Mouse (Mus musculus): ENCODE measurements around the gene Prr19. TPM values are rescaled to one million over a fixed set of nuclear protein-coding genes. Genes with fewer than 3 reads are reported as not detected.
A peak's percentile ranks its signal among the peaks of the same experiment; 100 is the strongest.
"Not testable (repeated sequence)": the region's sequence is repeated elsewhere in the genome, so short reads cannot be mapped to it uniquely, and the experiment has no call there.

The Prr19 gene
- polyA plus RNA-seq (2015; fragmentation: Nextera tagmentation; extraction: Ambion mirVana): 0.60 and 0.92 TPM in 2 replicates

- Histone ChIP-seq H3K4me1 (peaks cover 23% of the 10 kb centered on the region), H3K36me3 (peaks cover 1% of the 10 kb centered on the region), H3K9ac (no peak within 1 kb of the TSS), H3K4me3 (no peak within 1 kb of the TSS), H3K27ac (no peak within 1 kb of the TSS), H3K27me3 (no peaks in the 10 kb centered on the region), H3K4me2 (no peak within 1 kb of the TSS), H3K9me3 (no peaks in the 10 kb centered on the region)
- no peak for ATAC-seq (ENCODE audit: insufficient number of reproducible peaks, insufficient read depth, low FRiP score, low TSS enrichment, low read depth)
- 51% methylated on average over 19 of the region's 19 CpGs for WGBS
Measured at GRCm38 (mm10) chr7:25301063-25301462, at the start of gene Prr19. Gene Prr19 (plus strand): TSS chr7:25301411.

DNA sequence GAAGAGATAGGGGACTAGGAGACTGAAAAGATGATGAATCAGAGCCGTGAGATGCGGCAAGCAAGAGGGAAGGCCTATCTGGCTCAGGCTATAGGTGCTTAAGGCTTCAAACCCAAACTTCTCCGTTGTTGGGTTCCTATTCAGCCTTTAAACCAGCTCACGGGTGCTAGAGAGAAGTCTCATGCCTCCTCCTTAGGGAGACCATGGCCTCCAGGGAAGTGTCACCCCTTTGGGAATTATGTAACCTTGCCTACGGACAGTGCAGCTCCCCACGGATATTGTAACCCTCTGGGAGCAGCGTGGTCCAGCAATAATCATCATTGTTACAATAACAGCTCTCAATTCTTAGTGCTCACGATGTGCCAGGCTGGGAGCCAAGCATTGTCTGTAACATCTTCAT lies 49.4 kb upstream of the Prr19 start:
- H3K4me2 ChIP-seq: peak overlapping the region; percentile 98
- no peak for ATAC-seq (ENCODE audit: insufficient number of reproducible peaks, insufficient read depth, low FRiP score, low TSS enrichment, low read depth)
- peak overlapping the region; percentile 98 for H3K9ac ChIP-seq
- no peaks in the 10 kb centered on the region for H3K9me3 ChIP-seq
- no peaks in the 10 kb centered on the region for H3K27me3 ChIP-seq
- H3K4me3 ChIP-seq: peak overlapping the region; percentile 93
- peaks cover 32% of the 10 kb centered on the region for H3K4me1 ChIP-seq
- no peaks in the 10 kb centered on the region for H3K36me3 ChIP-seq
- peak overlapping the region; percentile 99 for H3K27ac ChIP-seq
- 20% methylated on average over 8 of the region's 8 CpGs for WGBS

DNA sequence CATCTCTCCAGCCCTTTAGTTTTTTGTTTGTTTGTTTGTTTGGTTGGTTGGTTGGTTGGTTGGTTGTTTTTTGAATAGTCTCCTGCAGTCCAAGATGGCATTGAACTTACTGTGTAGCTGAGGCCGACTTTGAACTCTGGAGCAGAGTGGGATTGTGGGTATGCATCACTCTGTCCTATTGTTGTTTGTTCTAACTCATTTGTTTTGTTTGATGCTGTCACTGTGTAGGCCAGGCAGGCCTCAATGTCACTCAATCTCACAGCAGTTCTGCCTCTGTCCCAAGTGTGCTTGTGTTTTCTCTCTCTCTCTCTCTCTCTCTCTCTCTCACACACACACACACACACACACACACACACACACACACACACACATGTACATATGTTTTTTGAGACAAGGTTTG lies 39.3 kb upstream of the Prr19 start:
- Histone ChIP-seq H3K9ac (no peak overlapping the region), H3K4me3 (no peak overlapping the region), H3K27ac (no peak overlapping the region)

GRCm38 (mm10) chr7:25263968-25264870 lies 37.0 kb upstream of the Prr19 start:
- Histone ChIP-seq H3K36me3 (no peaks in the 10 kb centered on the region), H3K9ac (no peak overlapping the region), H3K4me2 (no peak overlapping the region), H3K9me3 (no peaks in the 10 kb centered on the region), H3K4me3 (no peak overlapping the region), H3K27ac (no peak overlapping the region), H3K27me3 (no peaks in the 10 kb centered on the region), H3K4me1 (peaks cover 11% of the 10 kb centered on the region)
- 30% methylated on average over 17 of the region's 17 CpGs for WGBS
- no peak for ATAC-seq (ENCODE audit: insufficient number of reproducible peaks, insufficient read depth, low FRiP score, low TSS enrichment, low read depth)

More for the DNA sequence above, 39.3 kb upstream of the Prr19 start:
- Histone ChIP-seq H3K9me3 (no peaks in the 10 kb centered on the region), H3K27me3 (no peaks in the 10 kb centered on the region), H3K4me2 (no peak overlapping the region), H3K4me1 (peaks cover 3% of the 10 kb centered on the region), H3K36me3 (no peaks in the 10 kb centered on the region)
- WGBS: 86% methylated on average over 1 of the region's 1 CpGs
- no peak for ATAC-seq (ENCODE audit: insufficient number of reproducible peaks, insufficient read depth, low FRiP score, low TSS enrichment, low read depth)

- peaks cover 23% of the 10 kb centered on the region for H3K4me1 ChIP-seq
- not testable (repeated sequence) for H3K9ac ChIP-seq; ATAC-seq (ENCODE audit: insufficient number of reproducible peaks, insufficient read depth, low FRiP score, low TSS enrichment, low read depth); H3K9me3 ChIP-seq; H3K27ac ChIP-seq; H3K4me3 ChIP-seq; H3K27me3 ChIP-seq; H3K36me3 ChIP-seq; H3K4me2 ChIP-seq
- WGBS: 88% methylated on average over 5 of the region's 5 CpGs
Measured at GRCm38 (mm10) chr7:25265743-25266142, 35.5 kb upstream of the Prr19 start.

GRCm38 (mm10) chr7:25266180-25266962 lies 34.8 kb upstream of the Prr19 start:
- H3K4me1 ChIP-seq: peaks cover 23% of the 10 kb centered on the region
- no peak for ATAC-seq (ENCODE audit: insufficient number of reproducible peaks, insufficient read depth, low FRiP score, low TSS enrichment, low read depth)
- H3K4me3 ChIP-seq: peak overlapping the region; percentile 77; the same call in 1 of the 2 replicates
- H3K27ac ChIP-seq: no peak overlapping the region; the same call in 1 of the 2 replicates
- no peaks in the 10 kb centered on the region for H3K27me3 ChIP-seq
- H3K4me2 ChIP-seq: peak overlapping the region; percentile 64
- H3K9ac ChIP-seq: no peak overlapping the region
- H3K36me3 ChIP-seq: peaks cover 8% of the 10 kb centered on the region
- WGBS: 88% methylated on average over 8 of the region's 8 CpGs
- no peaks in the 10 kb centered on the region for H3K9me3 ChIP-seq

GRCm38 (mm10) chr7:25267301-25267750 lies 33.9 kb upstream of the Prr19 start, which contains the start of gene Cic:
Gene Cic (plus strand): TSS chr7:25267704.
- ATAC-seq (ENCODE audit: insufficient number of reproducible peaks, insufficient read depth, low FRiP score, low TSS enrichment, low read depth): peak; percentile 85
- Histone ChIP-seq H3K27ac (peak within 1 kb of the TSS; percentile 94), H3K4me1 (peaks cover 23% of the 10 kb centered on the region), H3K9me3 (no peaks in the 10 kb centered on the region), H3K27me3 (no peaks in the 10 kb centered on the region), H3K4me3 (peak within 1 kb of the TSS; percentile 77), H3K36me3 (peaks cover 18% of the 10 kb centered on the region), H3K4me2 (peak within 1 kb of the TSS; percentile 82), H3K9ac (peak within 1 kb of the TSS; percentile 82)
- WGBS: 0% methylated on average over 29 of the region's 29 CpGs

DNA sequence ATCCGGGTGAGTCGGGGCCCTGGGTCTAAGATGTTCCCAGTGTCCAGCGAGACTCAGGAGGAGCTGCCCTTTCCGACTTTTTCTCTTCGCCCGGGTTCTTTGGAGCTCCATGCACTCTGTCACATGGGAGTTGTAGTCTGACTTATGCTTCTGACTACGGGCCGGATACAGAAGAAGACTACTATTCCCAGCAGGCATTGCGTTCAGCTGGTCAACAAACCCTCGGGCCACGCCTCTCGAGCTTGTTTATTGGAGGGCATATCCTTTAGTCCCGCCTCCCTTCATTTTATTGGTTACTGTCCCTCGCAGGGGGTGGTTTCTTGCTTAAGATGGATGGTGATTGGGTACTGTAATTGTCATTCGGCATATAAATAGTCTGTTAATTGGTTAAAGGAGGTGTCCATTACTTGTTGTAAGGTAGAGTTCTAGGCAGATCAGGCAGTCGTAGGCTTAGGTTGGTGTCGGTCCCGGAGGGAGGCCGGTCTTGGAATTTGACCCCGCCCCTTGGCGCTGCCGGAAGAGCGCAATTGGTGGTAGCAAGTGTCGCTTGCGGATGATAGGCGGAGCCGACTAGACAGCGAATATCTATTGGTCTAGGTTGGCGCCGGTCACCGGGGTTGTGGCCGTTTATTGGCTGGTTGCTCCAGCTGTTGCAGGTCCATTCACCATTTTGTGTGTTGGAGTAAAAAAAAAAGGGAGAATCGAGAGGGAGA lies 33.3 kb upstream of the Prr19 start:
- Histone ChIP-seq H3K4me1 (peaks cover 23% of the 10 kb centered on the region), H3K27me3 (no peaks in the 10 kb centered on the region), H3K4me2 (peak overlapping the region; percentile 82), H3K9ac (peak overlapping the region; percentile 82), H3K4me3 (peak overlapping the region; percentile 77), H3K9me3 (no peaks in the 10 kb centered on the region), H3K27ac (peak overlapping the region; percentile 94), H3K36me3 (peaks cover 23% of the 10 kb centered on the region)
- WGBS: under 1% methylated on average over 33 of the region's 33 CpGs
- peak; percentile 94 for ATAC-seq (ENCODE audit: insufficient number of reproducible peaks, insufficient read depth, low FRiP score, low TSS enrichment, low read depth)

- 3% methylated on average over 7 of the region's 7 CpGs for WGBS
Measured at GRCm38 (mm10) chr7:25268588-25268987, 32.6 kb upstream of the Prr19 start.

DNA sequence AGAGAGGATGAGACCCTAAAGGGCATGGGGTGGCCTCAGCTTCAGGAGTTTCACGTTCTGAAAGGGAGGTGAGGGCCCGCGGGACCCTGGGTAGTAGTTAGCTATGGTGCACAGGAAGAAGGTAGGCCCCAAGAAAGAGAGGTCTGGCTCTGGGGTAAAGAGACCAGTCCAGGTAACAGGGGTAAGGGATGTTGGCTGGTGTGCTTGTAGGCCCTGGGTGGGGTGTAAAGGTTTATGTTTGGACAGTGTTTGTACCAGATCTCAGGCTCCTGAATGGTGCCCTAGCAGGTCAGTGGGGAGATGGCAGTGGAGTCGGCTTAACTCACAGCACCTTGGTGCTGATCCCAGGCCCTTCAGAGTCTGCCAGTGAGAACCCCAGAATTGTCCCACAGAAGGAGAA lies 32.2 kb upstream of the Prr19 start:
- Histone ChIP-seq H3K4me2 (peak overlapping the region; percentile 82), H3K4me1 (peaks cover 32% of the 10 kb centered on the region), H3K27ac (peak overlapping the region; percentile 75), H3K36me3 (peaks cover 35% of the 10 kb centered on the region), H3K9ac (peak overlapping the region; percentile 82), H3K27me3 (no peaks in the 10 kb centered on the region), H3K9me3 (no peaks in the 10 kb centered on the region), H3K4me3 (peak overlapping the region; percentile 77)
- ATAC-seq (ENCODE audit: insufficient number of reproducible peaks, insufficient read depth, low FRiP score, low TSS enrichment, low read depth): no peak
- 45% methylated on average over 4 of the region's 4 CpGs for WGBS

More at GRCm38 (mm10) chr7:25268588-25268987, 32.6 kb upstream of the Prr19 start:
- Histone ChIP-seq H3K27me3 (no peaks in the 10 kb centered on the region), H3K4me2 (peak overlapping the region; percentile 82), H3K9ac (peak overlapping the region; percentile 82), H3K9me3 (no peaks in the 10 kb centered on the region), H3K4me3 (peak overlapping the region; percentile 77), H3K27ac (peak overlapping the region; percentile 75), H3K4me1 (peaks cover 28% of the 10 kb centered on the region), H3K36me3 (peaks cover 30% of the 10 kb centered on the region)
- no peak for ATAC-seq (ENCODE audit: insufficient number of reproducible peaks, insufficient read depth, low FRiP score, low TSS enrichment, low read depth)
